Mouse (Mus musculus): ENCODE data around the gene Pitpnm2.

Gene Pitpnm2

GRCm38 (mm10) chr5:124247986-124248626 lies 1.5 kb downstream of the Pitpnm2 start:
- DNase-seq (ENCODE audit: low spot score): no peak

- DNase-seq (ENCODE audit: low spot score): no peak
Measured at GRCm38 (mm10) chr5:124247296-124247695, 2.3 kb downstream of the Pitpnm2 start.

GRCm38 (mm10) chr5:124244885-124245284 lies 4.7 kb downstream of the Pitpnm2 start:
- DNase-seq (ENCODE audit: low spot score): no peak

GRCm38 (mm10) chr5:124244449-124244848 lies 5.1 kb downstream of the Pitpnm2 start:
- no peak for DNase-seq (ENCODE audit: low spot score)

GRCm38 (mm10) chr5:124243236-124243901 lies 6.2 kb downstream of the Pitpnm2 start:
- DNase-seq (ENCODE audit: low spot score): no peak

- no peak for DNase-seq (ENCODE audit: low spot score)
Measured at GRCm38 (mm10) chr5:124241686-124242444, 7.7 kb downstream of the Pitpnm2 start.

- no peak for DNase-seq (ENCODE audit: low spot score)
Measured at GRCm38 (mm10) chr5:124240841-124241685, 8.5 kb downstream of the Pitpnm2 start.

- no peak for DNase-seq (ENCODE audit: low spot score)
Measured at GRCm38 (mm10) chr5:124236180-124236579, 13.4 kb downstream of the Pitpnm2 start.

- DNase-seq (ENCODE audit: low spot score): no peak
Measured at GRCm38 (mm10) chr5:124234778-124235177, 14.8 kb downstream of the Pitpnm2 start.

GRCm38 (mm10) chr5:124233874-124234661 lies 15.5 kb downstream of the Pitpnm2 start:
- DNase-seq (ENCODE audit: low spot score): no peak

- no peak for DNase-seq (ENCODE audit: low spot score)
Measured at GRCm38 (mm10) chr5:124233144-124233465, 16.5 kb downstream of the Pitpnm2 start.

GRCm38 (mm10) chr5:124232360-124233143 lies 17.0 kb downstream of the Pitpnm2 start:
- DNase-seq (ENCODE audit: low spot score): no peak

GRCm38 (mm10) chr5:124230461-124230860 lies 19.1 kb downstream of the Pitpnm2 start:
- DNase-seq (ENCODE audit: low spot score): no peak

GRCm38 (mm10) chr5:124227193-124227592 lies 22.4 kb downstream of the Pitpnm2 start:
- DNase-seq (ENCODE audit: low spot score): no peak

GRCm38 (mm10) chr5:124226494-124226893 lies 23.1 kb downstream of the Pitpnm2 start:
- DNase-seq (ENCODE audit: low spot score): no peak

- no peak for DNase-seq (ENCODE audit: low spot score)
Measured at GRCm38 (mm10) chr5:124225891-124226290, 23.7 kb downstream of the Pitpnm2 start.

GRCm38 (mm10) chr5:124224321-124225092 lies 25.1 kb downstream of the Pitpnm2 start:
- no peak for DNase-seq (ENCODE audit: low spot score)

GRCm38 (mm10) chr5:124223574-124223973 lies 26.0 kb downstream of the Pitpnm2 start:
- no peak for DNase-seq (ENCODE audit: low spot score)

- DNase-seq (ENCODE audit: low spot score): no peak
Measured at GRCm38 (mm10) chr5:124222696-124223095, 26.9 kb downstream of the Pitpnm2 start.

- no peak for DNase-seq (ENCODE audit: low spot score)
Measured at GRCm38 (mm10) chr5:124221736-124222040, 27.9 kb downstream of the Pitpnm2 start.
